Mouse (Mus musculus) splenic B cell, adult 2 months (primary cell): Measurements from ENCODE around the gene Tbcb.
"Not testable (repeated sequence)": the region's sequence is repeated elsewhere in the genome, so short reads cannot be mapped to it uniquely, and the experiment has no call there.

Source experiments
- DNase-seq: peaks from one replicate; pipeline ENCODE4 v3.0.0-alpha.2; 2011; ENCODE audit warnings: low read depth, low spot score
- H3K27me3 ChIP-seq: 2 replicates; pipeline ENCODE4 v1.6.1; 2012; ENCODE audit warnings: mild to moderate bottlenecking, low read length, moderate library complexity, mixed read lengths; ENCODE audit not compliant: control insufficient read depth, poor library complexity, insufficient read depth, severe bottlenecking
- H3K36me3 ChIP-seq: 2 replicates; pipeline ENCODE4 v1.6.1; 2012; ENCODE audit warnings: mild to moderate bottlenecking, low read length, moderate library complexity, mixed read lengths; ENCODE audit not compliant: control insufficient read depth, poor library complexity, insufficient read depth, severe bottlenecking

The Tbcb gene

GRCm38 (mm10) chr7:30231669-30232454 lies at the start of gene Tbcb, which contains the start of gene Polr2i:
Gene Tbcb, minus strand, starts transcription at chr7:30232272.
Gene Polr2i, plus strand, starts transcription at chr7:30231948.
- peak; percentile 97 for DNase-seq
- Histone ChIP-seq H3K36me3 (no peaks in the 10 kb centered on the region), H3K27me3 (no peaks in the 10 kb centered on the region)

GRCm38 (mm10) chr7:30281522-30281921 lies 49.5 kb upstream of the Tbcb start:
- Histone ChIP-seq H3K36me3 (no peaks in the 10 kb centered on the region), H3K27me3 (no peaks in the 10 kb centered on the region)
- no peak for DNase-seq

GRCm38 (mm10) chr7:30280670-30281138 lies 48.6 kb upstream of the Tbcb start:
- DNase-seq, result peak; percentile 93
- Histone ChIP-seq H3K27me3 (no peaks in the 10 kb centered on the region), H3K36me3 (no peaks in the 10 kb centered on the region)

GRCm38 (mm10) chr7:30279951-30280669 lies 48.0 kb upstream of the Tbcb start, which contains the start of the genes Thap8 and Wdr62:
Gene Thap8, plus strand, starts transcription at chr7:30280094.
Gene Wdr62, minus strand, starts transcription at chr7:30280419.
- DNase-seq, result peak; percentile 96
- Histone ChIP-seq H3K27me3 (no peaks in the 10 kb centered on the region), H3K36me3 (no peaks in the 10 kb centered on the region)

- Histone ChIP-seq H3K36me3 (no peaks in the 10 kb centered on the region), H3K27me3 (no peaks in the 10 kb centered on the region)
- no peak for DNase-seq
These were observed 47.5 kb upstream of the Tbcb start for GRCm38 (mm10) chr7:30279536-30279935.

GRCm38 (mm10) chr7:30278911-30279310 lies 46.8 kb upstream of the Tbcb start:
- H3K27me3 ChIP-seq, result no peaks in the 10 kb centered on the region
- H3K36me3 ChIP-seq, result no peaks in the 10 kb centered on the region
- no peak for DNase-seq

- DNase-seq, result no peak
- no peaks in the 10 kb centered on the region for H3K27me3 ChIP-seq
- H3K36me3 ChIP-seq, result no peaks in the 10 kb centered on the region
These were observed 42.3 kb upstream of the Tbcb start for GRCm38 (mm10) chr7:30274383-30274782.

GRCm38 (mm10) chr7:30269641-30270040 lies 37.6 kb upstream of the Tbcb start:
- Histone ChIP-seq H3K27me3 (no peaks in the 10 kb centered on the region), H3K36me3 (no peaks in the 10 kb centered on the region)
- no peak for DNase-seq

GRCm38 (mm10) chr7:30266780-30267179 lies 34.7 kb upstream of the Tbcb start:
- Histone ChIP-seq H3K36me3 (no peaks in the 10 kb centered on the region), H3K27me3 (no peaks in the 10 kb centered on the region)
- DNase-seq, result no peak

GRCm38 (mm10) chr7:30265935-30266334 lies 33.9 kb upstream of the Tbcb start:
- no peak for DNase-seq
- peaks cover 3% of the 10 kb centered on the region; the same call in 1 of the 2 replicates for H3K36me3 ChIP-seq
- H3K27me3 ChIP-seq, result no peaks in the 10 kb centered on the region

- no peak for DNase-seq
- H3K27me3 ChIP-seq, result no peaks in the 10 kb centered on the region
These were observed 33.5 kb upstream of the Tbcb start for GRCm38 (mm10) chr7:30265531-30265930.

GRCm38 (mm10) chr7:30265041-30265440 lies 33.0 kb upstream of the Tbcb start:
- Histone ChIP-seq H3K27me3 (no peaks in the 10 kb centered on the region), H3K36me3 (peaks cover 3% of the 10 kb centered on the region; the same call in 1 of the 2 replicates)
- DNase-seq, result no peak

More at GRCm38 (mm10) chr7:30265531-30265930, 33.5 kb upstream of the Tbcb start:
- H3K36me3 ChIP-seq, result peaks cover 3% of the 10 kb centered on the region; the same call in 1 of the 2 replicates

- no peak for DNase-seq
- Histone ChIP-seq H3K27me3 (no peaks in the 10 kb centered on the region), H3K36me3 (no peaks in the 10 kb centered on the region; the same call in 1 of the 2 replicates)
These were observed 20.2 kb upstream of the Tbcb start for GRCm38 (mm10) chr7:30251956-30252954.

GRCm38 (mm10) chr7:30237374-30237773 lies 5.3 kb upstream of the Tbcb start:
- H3K36me3 ChIP-seq, H3K27me3 ChIP-seq, DNase-seq: not testable (repeated sequence)
